Mouse (Mus musculus) left cerebral cortex, postnatal 25 days (tissue): ENCODE data around the gene Slc2a4. TPM values are rescaled to one million over a fixed set of nuclear protein-coding genes. Genes with fewer than 3 reads are reported as not detected.
"Not testable (repeated sequence)": the region's sequence is repeated elsewhere in the genome, so short reads cannot be mapped to it uniquely, and the experiment has no call there.

Experiments used
- DNase-seq, 2 experiments: peaks; one replicate each; pipeline ENCODE4 v3.0.0; 2022; ENCODE audit warnings: low spot score in 2 of 2, mixed read lengths in 1 of 2
- intact Hi-C: fragments of 180-260 bp; cut with DNase I; formaldehyde crosslinking; loops from one replicate; pipeline ENCODE4 v1.15.1; 2025
- total RNA-seq, 2 experiments: library from RNA; stranded (reverse); gene quantifications; 2 replicates each; pipeline ENCODE4 v1.2.3; 2021

The Slc2a4 gene
- total RNA-seq, 2 experiments from 2014 or later, result 2.3 to 3.5 TPM

DNA sequence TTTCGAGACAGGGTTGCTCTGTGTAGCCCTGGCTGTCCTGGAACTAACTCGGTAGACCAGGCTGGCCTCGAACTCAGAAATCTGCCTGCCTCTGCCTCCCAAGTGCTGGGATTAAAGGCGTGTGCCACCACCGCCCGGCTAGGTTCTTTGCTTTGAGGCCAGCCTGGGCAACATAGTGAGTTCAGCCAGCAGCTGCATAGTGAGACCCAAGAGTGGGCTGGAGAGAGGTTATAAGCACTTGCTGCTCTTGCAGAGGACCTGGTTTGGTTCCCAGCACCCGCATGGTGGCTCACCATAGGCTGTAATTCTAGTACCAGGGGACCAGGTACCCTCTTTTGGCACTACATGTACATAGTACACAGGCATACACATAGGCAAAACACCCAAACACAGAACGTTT, 17.8 kb downstream of the Slc2a4 start:
- not testable (repeated sequence) for DNase-seq
- intact Hi-C loops, result loop anchor here (5.0 kb wide), 1 partner anchor 282 kb away; the partner anchor contains the start of gene Slc16a11

DNA sequence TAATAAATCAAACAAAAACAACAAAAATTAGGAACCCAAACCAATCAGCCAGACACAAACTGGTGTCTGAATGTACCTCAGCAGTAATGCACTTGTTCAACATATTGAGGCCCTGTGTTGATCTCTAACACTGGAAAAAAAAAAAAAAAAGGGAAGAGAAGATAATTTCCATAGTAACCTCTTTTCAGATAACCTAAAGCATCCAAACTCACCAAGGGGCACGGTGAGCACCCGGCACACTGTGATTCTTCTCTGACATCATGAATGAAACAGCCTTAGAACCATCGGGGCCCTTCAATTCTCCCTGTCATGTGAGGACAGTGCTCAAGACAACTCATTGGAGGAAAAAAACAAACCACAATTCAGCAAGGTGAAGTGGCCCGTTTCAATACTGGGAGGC, 18.3 kb downstream of the Slc2a4 start:
- intact Hi-C loops, result loop anchor here (5.0 kb wide), 1 partner anchor 283 kb away; the partner anchor contains the start of gene Slc16a11
- no peak for DNase-seq

DNA sequence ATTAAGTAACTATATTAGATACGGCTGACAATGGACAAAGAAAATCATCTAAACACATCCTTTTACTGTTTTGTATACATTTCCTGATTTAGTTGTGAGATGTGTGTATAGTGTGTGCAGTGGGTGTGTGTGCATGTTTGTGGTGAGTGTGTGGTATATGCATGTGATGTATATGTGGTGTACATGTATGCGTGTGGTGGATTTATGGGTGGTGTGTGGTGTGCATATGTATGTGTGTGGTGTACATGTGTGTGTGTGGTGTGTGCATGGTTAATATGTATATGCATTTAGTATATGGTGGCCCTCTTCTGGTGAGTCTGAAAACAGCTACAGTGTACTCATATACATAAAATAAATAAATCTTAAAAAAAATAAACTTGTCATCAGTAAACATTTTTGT, 20.5 kb downstream of the Slc2a4 start:
- no peak for DNase-seq
- intact Hi-C loops, result no loop called here

DNA sequence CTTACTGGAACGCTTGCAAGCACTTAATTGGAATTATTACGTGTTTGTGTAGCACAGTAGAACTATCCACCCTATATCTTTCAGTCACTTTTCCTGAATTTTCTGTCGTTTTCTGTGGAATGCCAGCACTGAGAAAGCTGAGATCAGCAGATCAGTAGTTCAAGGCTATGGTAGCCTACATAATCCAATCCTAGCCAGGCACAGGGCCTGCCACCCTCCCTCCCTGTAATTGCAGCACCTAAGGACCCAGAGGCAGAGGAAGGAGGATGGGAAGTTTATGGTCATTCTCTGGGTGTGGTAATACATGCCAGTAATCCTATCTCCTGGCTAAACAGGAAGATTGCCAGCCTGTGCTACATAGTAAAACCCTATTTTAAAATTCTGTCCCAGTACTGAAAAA, 25.2 kb downstream of the Slc2a4 start:
- no peak for DNase-seq
- intact Hi-C loops, result loop anchor here (5.0 kb wide), 2 partner anchors 60 to 240 kb away; partner anchors contain the start of genes Ctdnep1, Elp5 and Senp3

DNA sequence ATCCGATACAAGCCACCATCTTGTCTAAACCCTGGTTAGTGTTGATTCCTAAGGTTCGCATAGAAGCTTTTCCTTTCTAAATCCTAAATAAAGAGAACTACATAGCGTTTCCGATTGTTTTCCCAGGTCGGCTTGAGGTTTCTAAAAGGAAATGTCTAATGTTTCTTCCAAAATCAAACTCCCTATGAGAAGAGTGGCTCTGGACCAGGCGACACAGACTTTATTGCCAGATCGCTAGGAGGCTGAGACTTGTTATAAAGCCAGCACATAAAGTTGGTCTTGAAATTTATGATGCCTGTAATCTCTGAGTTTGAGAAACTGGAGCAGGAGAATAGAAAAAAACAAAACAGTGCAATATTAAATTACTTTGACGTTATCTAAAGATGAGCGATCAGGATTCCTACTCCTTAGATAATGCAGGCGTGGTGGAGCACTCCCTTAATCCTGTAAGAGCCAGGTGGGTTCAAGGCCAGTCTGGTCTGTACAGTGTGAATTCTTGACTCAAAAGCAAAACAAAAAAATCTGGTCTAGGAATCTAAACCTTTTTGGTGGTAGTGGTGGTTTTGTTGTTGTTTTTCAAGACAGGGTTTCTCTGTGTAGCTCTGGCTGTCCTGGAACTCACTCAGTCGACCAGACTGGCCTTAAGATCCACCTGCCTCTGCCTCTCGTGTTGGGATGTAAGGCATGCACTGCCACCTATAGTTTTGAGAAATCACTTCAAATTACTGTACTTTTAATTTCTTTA, 25.8 kb downstream of the Slc2a4 start:
- DNase-seq, result no peak
- intact Hi-C loops, result loop anchor here (5.0 kb wide), 2 partner anchors 60 to 240 kb away; partner anchors contain the start of genes Ctdnep1, Elp5 and Senp3

DNA sequence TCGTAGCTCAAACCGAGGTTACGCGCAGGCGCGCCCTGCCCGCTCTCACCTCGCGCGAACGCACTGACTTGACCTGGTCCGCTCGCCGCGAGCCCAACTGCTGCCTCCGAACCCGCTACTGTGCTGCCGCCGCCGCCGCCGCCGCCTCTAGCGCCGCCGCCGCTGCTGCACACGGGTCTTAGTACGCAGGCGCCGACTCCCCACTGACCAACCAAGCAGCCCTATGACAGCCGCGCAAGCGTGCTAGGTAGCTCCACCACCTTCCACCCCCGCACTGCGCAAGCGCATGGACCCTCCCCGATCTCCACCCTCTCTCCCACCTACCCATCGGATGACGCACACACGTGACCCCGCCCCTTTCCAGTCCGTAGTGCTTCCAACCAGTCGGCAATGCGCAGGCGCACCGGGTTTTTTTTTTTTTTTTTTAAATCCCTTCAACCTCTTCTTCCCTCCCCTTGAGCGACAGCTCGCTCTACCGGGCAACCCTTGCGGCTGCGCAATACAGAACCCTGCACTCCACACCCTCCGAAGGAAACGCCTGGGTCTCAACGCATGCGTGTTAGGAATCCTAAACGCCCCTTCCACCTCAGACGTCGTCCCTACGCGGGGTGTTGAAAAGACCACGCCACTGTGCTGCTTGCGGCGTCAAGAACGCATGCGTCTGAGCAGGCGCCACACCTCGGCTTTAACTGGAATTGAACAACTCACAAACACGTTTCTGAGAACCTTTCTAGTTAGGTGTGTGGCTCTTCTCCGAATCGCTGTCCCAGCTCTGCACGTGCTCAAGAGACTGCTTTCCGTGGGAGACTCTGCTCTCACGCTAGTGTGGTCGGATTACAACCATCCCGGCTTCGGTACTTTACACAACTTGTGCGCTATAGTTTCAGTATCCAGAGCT, 26.6 kb downstream of the Slc2a4 start, which contains the start of gene Eif5a:
Gene Eif5a (minus strand): TSS at position 845 of the 898 bp plus-strand sequence.
- peak; percentile 99 to 100 for DNase-seq
- intact Hi-C loops, result loop anchor here (1.0 to 5.0 kb wide), 3 partner anchors 20 to 239 kb away; partner anchors contain the start of genes Ctdnep1, Elp5, Neurl4 and Senp3

DNA sequence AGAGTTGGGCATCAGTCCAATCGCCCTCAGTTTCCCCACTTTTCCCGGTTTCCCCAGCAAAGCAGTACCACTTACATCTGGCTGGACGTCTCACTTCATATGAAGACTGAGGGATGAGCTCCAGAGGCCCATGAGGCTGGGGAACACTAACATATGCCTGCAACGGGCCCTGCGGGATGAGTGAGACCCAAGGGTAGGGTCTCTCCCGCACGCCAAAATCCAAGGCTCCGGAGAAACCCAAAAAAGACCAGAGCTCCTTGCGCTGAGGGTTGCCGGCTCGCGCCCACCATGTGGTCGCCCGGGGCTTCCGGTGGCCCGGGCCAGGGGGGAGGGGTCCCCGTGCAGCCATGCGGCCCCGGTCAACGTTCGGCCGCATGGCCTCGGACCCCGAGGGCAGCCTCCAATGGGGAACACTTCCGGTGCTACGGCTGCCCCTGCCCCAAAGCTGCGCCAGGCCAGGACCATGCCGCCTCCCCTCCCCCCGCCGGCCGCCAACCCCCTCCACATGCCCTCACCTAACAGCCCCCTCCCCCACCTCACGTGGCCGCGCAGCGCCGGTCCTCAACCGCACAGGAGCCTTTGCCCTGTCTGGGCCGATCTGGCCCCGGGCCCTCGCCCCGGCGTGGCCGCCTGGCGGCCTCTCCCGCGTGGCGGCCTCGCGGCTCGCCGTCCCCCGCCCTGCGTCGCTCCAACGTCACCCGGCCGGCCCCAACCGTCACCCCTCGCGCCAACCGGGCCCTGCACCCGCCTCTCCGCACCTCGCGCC, 27.5 kb downstream of the Slc2a4 start:
- peak in 1 of 2 experiments; percentile 9 for DNase-seq
- intact Hi-C loops, result loop anchor here (1.0 to 5.0 kb wide), 3 partner anchors 19 to 238 kb away; partner anchors contain the start of genes Ctdnep1, Elp5, Neurl4 and Senp3

DNA sequence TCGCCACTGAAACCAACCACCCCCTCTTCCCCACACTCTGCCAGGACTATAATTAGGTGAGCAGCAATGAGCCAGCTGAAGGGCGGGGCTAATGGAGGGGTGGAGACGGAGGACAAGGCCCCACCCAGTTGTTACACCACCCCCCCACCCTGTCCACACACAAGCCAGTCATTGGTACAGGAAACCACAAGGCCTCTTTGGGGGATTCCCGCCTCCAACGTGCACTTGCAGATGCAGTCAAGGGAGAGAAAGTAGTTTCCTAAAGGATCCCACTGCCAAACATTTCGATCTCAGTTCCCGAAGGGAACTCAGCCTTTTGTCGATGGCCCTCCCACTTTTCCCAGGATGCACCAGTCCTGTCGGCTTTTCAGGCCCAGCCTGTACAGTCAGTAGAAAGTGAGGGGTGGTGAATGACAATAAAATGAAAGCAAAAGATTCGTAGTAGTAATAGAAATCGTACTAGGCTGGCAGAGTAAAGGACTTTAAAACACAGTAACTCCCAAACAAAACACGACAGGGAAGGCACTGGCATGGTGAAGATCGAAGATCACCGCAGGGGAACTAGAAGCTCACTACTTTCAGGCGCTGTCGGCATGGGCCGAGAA, 28.2 kb downstream of the Slc2a4 start:
- intact Hi-C loops, result loop anchor here (5.0 kb wide), 2 partner anchors 63 to 237 kb away; partner anchors contain the start of genes Ctdnep1, Elp5 and Senp3
- DNase-seq, result peak; percentile 41 to 61

DNA sequence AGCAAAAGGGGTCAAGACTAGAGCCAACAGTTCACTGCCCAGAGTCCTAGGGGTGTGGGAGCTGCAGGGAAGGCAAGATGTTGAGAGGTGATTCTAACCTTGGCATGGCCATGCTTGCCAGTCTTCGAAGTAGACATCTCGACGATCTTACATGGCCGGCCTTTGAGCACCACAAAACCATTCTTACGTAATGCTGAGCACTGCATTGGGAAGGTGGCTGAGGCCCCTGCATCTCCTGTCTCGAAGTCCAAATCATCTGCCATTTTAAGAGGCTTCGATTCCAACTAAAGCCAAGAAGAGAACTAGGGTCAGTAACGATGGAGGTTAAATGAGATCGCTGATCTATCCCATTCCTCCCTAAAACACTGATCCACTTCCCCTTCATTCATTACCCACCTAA, 28.9 kb downstream of the Slc2a4 start:
- intact Hi-C loops, result no loop called here

DNA sequence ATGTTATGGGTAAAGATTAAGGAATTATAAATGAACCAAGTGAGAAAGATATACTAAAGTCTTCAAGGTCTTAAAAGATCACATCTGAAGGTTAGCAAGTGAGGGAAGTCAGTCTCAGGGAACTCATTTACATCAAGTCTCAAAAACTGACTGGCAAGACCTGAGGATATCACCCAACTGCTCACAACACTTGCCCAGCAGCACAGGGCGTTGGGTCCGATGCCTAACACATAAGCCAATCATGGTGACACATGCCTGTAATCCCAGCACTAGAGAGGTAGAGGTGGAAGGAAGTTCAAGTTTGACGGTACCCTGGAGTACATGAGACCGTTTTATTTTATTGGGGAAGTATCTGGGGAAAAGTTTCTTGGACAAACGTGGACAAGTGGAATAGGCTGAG, 29.9 kb downstream of the Slc2a4 start:
- intact Hi-C loops, result no loop called here
- DNase-seq, result no peak

More for the DNA sequence above, 28.9 kb downstream of the Slc2a4 start:
- no peak for DNase-seq

DNA sequence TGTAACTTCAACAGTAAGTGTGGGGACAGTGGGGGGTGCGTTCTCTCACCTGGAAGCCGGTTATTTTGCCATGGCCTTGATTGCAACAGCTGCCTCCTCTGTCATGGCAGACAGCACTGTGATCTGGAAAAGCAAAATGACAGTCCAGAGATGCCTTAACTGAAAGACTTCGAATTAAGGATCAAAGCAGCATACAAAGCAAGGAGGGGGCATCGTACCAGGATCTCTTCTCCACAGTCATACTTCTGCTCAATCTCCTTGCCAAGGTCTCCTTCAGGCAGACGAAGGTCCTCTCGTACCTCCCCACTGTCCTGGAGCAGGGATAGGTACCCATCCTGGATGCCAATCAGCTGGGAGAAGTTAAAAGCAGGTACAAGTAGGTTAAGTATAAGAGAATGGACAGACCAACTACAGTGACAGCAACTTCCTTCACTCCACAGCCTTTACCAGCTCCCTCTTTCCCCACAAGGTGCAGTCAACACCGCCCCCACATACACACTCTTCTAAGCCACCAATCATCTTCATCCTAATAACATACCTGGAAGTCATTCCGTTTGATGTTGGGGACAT, 30.5 kb downstream of the Slc2a4 start:
- no peak for DNase-seq
- intact Hi-C loops, result no loop called here

DNA sequence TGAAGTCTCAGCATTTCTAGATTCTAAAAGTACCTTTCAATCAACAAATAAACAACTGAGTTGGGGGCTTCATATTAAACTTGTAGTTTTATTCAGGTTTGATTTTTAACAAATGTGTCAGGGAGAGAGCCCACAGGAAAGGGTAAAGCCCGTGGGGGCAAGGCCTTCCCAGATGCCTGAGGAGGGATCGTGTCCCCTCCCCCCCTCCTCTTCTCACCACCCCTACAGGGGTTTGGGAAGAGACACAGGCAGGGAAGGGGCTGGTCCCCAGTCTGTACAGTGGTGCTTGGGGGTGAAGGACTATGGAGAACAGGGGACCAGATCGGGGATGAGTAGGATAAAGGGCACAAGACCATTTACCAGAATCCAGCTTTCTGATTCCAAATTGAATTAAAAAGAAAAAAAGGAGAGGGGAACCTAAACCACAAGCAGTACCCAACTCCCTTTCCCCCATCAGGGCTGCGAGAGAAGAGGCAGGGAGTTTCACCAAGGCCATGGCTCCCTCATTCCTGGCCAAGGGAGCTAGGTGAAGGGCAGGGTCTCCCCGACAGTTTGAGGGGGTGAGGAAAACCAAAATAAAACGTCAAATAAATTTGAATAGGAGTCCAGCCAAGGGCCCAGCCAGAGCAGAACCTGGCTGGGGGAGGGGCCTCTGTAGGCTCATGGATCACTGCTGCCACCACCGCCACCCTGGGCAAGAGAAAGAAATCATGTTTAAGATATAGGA, 31.2 kb downstream of the Slc2a4 start:
- DNase-seq, intact Hi-C loops: not testable (repeated sequence)

DNA sequence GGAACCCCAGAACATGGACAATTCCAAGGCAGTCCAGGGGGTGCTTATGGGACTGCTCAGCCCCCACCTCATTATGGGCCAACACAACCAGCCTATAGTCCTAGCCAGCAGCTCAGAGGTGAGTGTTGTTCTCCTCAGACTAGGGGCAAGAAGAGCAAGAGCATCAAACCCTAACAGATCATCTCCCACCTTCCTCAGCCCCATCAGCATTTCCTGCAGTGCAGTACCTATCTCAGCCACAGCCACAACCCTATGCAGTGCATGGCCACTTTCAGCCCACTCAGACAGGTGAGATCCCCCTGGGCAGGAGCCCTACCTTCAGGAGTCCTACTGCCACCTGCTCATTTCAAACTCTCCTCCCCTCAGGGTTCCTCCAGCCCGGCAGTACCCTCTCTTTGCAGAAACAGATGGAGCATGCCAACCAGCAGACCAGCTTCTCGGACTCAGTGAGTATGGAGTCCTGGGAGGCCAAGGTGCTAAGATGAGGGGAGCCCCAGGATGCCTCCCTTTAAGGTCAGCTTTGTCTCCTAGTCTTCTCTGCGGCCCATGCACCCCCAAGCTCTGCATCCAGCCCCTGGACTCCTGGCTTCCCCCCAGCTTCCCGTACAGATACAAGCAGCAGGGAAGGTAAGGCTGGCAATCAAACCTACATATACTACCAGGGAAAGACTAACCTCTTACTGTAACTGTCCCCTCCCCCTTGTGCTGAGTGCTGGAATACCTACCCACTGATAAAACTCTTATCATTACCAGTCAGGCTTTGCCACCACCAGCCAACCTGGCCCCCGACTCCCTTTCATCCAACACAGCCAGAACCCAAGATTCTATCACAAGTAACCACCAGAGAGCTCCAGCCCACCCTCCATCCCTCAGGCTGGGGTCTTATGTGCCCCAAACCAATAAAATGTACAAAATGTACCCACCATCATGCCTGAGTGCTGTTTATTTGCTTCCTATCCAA, 32.0 kb downstream of the Slc2a4 start:
- intact Hi-C loops, result no loop called here
- no peak for DNase-seq

DNA sequence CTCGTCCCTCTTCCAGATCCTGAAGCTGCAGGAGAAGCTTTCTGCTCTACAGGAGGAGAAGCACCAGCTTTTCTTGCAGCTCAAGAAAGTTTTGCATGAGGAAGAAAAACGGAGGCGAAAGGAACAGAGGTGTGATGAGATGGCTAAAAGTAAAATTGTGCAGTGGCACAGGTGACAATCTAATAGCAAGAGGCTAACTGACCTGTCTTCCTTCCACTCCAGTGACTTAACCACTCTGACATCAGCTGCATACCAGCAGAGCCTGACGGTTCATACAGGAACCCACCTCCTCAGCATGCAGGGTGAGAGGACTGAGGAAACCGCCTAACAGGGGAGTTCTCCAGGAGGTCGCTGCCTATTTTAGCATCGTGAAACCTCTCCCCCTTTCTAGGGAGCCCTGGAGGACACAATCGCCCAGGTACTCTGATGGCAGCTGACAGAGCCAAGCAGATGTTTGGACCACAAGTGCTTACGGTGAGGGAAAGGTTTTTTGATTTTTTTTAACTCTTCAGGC, 33.0 kb downstream of the Slc2a4 start:
- intact Hi-C loops, result no loop called here
- DNase-seq, result no peak

DNA sequence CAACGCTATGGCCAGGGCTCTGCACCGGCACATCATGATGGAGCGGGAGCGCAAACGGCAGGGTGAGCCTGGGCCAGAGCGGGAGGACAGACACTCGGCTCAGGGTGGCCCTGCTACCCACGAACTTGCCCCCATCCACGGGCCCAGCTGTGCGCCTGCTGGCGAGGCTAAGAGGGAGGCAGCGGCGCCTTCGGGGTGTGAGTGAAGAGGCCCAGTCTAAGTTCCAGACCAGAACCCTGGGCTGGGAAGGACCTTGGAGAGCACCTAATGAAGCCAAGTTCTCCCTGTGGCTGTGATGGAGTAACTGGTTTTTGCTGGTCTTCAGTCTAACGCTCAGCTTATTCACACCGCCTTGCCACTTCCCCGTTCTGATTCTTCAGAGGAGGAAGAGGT, 33.6 kb downstream of the Slc2a4 start:
- intact Hi-C loops, result no loop called here
- no peak for DNase-seq

DNA sequence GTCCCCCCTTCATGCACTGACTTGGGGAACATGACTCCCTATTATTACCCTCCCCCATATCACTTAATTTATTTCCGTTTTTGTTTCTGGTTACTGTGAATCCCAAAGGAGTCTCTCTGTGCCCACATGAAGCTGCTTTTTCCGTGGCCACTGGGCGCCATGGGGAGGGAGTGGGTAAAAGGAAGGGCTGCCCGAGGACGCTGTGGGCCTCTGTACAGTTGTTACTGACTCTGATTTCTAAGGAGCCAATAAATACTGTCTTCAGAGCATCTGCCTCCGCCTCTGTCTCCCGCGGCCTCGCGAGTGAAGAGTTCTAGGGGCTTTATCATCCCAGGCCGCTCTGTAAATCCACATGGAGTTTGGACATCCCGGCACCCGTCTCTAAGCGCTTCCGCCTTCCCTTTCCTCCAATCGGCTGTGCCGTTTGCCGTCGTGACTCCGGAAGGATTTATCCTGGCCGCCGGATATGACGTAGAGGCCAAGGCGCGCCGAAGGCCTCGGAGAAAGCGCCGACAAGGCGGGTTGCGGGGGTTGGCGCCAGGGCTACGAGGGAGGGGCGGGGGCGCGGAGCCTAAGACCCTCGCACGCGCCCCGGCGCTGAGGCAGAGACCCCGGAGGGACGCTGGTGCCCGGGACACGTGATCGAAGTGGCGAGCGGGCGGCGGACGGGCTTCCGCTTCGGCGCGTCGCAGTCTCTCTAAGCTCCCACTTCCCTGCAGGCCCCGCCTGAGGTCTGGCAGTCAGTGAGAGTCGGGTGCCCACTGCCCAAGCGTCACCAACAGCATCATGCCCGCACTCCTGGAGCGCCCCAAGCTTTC, 34.2 kb downstream of the Slc2a4 start, which contains the start of gene Gps2:
Gene Gps2 (plus strand): TSS at position 335 of the 818 bp plus-strand sequence.
- intact Hi-C loops, result no loop called here
- peak; percentile 94 to 96 for DNase-seq
